Mouse (Mus musculus): ENCODE data around the gene Nr1i3.

GRCm38 (mm10) chr1:171230215-171230614, 16.4 kb downstream of the Nr1i3 start:
- TF ChIP-seq GATA1 (IDR thresholded peaks at IDR 0.05; ENCODE audit: low read length) (no peak), TAL1 (IDR thresholded peaks at IDR 0.05; ENCODE audit: low read length) (no peak)

Data from erythroblast, embryonic 14.5 days (primary cell).